Mouse (Mus musculus) layer of hippocampus, adult 8-10 months (tissue): ENCODE measurements around the gene Scyl1. TPM values are rescaled to one million over a fixed set of nuclear protein-coding genes. Genes with fewer than 3 reads are reported as not detected.
"Not testable (repeated sequence)": the region's sequence is repeated elsewhere in the genome, so short reads cannot be mapped to it uniquely, and the experiment has no call there.

Experiments used
- DNase-seq, 2 experiments: peaks; one replicate each; pipeline ENCODE4 v3.0.0; 2022; ENCODE audit warnings: low spot score in 2 of 2
- total RNA-seq, 4 experiments: library from RNA; stranded (reverse); gene quantifications; 2 replicates each; pipeline ENCODE4 v1.2.4; 2022

Scyl1 gene
- total RNA-seq, 4 experiments from 2014 or later: 77.7 to 94.4 (median 88.1) TPM

DNA sequence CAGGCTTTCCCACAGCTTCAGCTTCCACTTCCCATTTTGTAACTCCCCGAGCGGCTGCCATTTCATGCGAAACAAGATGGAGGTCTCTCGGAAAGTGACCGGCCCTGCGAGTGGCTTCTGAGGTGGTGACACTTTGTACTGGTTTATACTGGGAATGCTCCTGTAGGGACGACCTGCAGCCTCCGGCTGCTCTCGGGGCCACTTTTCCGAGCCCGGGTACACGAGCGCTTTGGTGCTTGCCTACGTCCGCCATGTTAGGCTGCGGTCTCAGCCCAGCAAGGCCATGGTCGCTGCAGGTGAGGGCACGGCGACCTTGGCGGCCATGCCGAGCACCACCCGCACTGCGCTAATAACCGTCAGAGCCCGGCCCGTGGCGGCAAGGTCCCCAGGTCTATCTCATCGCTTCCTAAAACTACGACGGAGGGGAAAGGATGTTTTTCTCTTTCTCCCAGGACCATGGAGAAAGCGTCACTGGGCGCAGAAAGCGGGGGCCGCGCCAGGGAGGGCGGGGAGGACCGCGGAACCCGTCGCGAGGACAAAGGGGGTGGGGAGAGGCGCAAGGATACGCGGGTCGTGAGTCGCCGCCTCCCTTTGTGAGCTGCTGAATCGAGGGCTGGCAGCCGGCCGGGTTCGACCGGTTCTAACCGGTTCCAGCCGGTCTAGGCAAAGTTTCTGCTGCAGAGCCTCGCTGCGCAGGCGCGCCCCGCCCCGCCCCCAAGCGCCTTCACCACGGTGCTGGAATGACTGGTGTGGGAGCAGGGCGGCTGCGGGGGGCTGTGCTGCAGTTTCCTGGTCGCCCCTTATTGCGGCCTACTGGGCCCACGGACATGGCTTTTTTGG is 32.0 kb upstream of the Scyl1 start:
- DNase-seq: peak; percentile 96 to 100

DNA sequence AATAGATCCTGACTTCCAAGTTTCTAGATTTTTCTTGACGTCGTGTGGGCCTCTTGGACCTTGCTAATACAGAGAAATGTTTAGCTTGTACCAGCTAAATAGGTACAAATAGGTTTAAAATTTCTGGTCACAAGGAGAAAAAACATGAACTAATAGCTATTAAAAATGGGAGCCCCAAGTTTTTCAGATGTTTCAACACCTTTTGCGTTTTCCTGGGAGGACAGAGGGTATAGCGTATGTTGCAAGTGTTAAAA is 31.5 kb upstream of the Scyl1 start:
- no peak for DNase-seq

DNA sequence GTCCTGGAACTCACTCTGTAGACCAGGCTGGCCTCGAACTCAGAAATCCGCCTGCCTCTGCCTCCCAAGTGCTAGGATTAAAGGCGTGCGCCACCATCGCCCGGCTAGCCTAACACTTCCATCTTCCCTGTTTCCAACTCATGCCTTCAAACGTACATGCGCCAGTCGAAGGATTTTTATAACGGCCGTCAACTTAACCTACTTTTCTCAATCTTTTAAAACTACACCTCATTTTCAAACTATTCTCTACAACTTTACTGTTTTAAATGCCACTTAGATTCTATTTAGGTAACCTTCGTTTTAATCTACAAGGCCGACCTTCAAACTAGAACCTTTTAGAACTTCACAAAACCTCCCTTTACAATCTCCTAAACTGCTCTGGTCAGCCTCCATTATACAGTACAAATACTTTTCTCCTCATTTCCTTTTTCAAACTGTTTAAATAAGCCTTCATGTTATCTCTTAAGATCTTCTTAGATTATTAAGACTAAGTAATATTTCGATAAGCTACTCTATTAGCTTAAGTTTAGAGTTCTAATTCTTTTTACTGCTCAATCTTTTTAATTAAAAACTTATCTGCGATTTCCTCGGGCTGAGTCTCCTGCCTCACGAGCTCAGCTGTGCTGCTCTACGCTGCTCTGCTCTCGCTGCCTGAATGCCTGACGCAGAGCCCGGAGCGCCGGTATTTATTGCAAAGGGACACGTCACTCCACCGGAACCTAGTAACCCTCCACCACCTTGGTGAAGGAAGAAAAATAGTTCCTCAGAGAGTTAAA is 31.0 kb upstream of the Scyl1 start:
- DNase-seq: peak; percentile 91 to 98

DNA sequence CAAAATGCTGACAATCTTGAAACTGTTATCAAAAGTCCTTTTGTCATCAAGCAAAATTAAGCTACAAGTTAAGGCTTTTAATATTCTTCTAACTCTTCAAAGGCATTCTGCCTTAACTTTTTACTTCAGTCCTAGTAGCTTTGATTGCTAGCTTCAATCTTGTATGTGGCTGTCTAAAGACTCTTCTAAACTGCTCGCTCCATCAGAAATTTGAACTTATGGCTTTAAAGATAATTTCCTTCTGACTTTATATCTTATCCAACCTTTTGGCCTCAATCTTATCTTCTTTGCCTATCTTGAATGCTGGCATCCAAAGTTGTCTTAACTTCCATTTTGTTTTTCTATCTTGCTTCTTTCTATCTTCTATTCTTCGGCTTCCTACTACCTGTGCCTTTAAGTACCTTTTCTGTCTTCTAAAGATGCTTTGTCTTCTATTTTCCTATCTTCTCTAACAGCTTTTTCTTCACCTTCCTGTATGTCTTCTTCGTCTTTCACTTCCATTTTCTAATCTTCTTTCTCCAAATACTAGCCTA is 30.3 kb upstream of the Scyl1 start:
- no peak for DNase-seq

DNA sequence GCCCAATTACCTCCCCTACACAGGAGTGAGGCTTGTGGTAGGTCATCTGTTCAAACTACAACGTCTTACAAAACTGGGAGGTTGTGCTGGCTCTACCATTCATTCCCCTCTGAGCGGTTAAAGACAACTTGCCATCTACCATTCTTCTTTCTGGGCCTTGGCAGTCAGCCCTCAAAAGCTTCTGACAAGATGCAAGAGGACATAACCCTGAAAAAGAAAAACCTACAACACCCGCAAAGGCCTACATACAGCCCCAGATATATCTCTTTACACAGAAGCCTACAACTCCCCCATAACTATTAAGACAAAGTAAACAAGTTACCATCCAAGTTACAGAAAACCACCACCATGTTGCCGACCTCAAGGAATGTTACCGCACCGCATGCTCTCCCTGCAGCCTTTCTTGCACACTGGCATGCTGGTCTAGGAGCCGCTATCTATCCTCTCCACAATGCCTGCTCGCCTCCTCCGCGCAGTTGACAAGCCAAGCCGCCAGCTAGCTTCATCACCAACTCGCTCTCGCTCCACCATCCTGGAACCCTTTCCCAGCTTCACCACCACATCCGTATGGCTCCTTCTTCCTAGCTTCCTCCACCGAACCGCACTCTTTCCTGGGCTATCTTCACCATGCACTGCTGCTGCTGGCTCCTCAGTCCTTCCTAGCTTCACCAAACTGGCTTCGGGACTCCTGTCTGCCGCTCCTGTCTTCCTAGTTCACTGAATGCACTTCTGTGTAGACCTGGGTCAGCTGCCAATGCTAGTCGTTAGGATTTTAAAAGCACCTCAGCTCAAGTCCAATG is 29.6 kb upstream of the Scyl1 start:
- DNase-seq: no peak

DNA sequence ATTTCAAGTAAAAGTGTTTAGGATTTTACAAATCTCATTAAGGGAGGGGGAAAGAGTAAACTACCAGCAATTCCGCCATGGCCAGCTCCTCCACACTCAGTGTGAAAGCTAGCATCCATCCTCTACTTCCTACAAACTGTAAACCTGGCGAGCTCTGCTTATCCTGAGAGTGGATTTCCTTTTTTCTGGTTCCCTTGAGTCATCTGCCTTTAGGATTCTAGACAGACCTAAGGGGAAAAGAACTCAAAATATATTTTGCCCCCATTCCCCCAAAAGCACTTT is 29.1 kb upstream of the Scyl1 start:
- DNase-seq: no peak

DNA sequence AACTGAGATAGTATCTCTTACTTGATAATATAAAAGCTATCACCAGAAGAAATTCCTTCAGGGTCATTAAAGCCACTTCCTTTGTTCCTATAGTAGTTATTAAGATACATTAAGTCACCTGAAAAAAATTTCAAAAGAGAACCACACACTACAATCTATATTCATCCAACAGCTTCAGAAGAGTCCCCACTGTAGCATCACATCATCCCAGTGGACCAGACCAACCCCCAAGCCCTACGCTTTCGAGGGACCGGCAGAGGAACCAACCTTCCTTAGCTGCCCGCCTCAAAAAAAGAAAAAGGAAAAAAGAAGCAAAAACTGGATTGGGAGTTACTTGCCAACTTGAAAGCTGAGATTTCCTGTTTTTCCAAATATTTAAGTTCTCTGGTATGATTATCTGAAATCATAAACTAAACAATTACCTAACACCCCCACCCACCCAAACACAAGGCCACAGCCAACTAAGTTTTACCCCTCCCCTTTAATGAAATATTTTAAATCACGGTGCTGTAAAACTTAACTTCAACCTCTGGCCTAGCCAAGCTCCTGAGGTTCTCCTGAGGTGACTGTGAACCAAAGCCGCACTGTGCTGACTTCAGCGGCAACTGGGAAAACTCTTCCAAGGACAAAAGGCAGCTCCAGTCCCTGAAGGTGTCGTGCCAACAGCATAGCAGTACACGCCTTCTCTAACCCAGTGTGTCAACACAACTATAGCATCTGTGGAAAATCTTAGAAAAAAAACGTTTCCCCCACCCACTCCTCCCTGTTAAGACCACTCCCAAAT is 28.5 kb upstream of the Scyl1 start:
- no peak for DNase-seq

DNA sequence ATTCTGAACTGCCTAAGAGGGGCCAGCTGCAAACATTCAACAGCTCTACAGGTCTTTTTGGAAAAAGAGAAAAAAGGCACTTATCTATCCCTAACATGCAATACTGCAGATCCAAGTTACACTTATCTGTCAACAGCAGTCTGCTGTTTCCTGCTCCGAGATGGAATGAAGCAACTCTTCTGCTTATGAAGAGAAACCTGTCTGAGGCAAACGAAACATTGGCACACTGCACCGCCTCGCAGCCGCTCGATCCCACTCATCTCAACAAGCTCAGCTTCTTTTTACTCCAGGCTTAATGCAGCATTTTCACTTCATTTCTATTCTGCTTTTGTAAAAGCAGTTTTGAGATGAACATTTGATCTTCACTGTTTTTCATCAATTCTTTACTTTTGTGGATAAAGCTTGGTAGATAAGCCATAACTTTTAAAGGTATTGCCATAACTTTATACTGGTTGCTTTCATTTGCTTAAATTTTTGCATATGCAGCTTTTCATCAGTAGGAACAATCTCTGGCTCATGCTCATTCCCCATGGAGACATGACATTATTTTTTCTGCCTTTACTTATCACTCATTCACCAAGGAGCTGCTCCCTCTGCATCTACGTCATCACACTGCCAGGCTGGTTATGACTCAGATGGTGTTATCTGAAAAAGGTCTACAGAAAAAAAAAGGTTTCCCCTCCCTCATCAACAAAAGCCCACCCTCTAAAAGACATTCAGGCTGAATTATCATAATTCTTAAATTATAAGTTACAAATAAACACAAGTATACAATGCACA is 27.7 kb upstream of the Scyl1 start:
- no peak for DNase-seq

DNA sequence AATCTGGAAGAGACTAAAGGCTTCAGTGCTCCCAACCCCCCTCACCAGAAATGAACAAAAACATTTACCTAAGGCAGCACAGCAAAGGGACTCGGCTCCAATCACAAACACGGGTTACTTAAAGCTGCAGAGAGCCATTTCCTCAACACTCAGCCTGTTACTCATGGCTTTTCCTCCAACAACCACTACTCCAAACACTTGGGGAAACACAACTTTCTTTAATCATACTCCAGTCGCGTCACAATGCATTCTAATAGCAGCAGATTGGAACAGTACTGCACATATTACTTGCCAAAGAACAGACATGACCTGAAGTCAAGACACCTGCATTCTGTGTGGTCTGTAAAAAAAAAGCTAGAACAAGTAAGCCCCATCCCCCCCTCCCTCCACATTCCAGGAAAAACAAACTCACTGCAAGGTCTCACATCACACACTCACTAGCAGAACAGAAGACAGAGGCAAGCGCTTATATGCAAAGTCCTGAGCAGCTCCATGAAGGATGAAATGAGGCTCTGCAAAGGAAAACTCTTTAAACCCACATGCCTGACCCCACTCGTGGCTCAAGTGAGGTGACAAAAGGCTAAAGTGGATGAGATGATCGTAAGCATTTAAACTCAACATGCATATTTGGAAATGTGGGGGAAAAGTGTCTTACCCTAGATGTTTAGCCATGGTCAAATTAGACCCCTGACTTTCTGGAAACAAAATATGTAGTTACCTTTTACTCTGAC is 26.3 kb upstream of the Scyl1 start:
- no peak for DNase-seq

DNA sequence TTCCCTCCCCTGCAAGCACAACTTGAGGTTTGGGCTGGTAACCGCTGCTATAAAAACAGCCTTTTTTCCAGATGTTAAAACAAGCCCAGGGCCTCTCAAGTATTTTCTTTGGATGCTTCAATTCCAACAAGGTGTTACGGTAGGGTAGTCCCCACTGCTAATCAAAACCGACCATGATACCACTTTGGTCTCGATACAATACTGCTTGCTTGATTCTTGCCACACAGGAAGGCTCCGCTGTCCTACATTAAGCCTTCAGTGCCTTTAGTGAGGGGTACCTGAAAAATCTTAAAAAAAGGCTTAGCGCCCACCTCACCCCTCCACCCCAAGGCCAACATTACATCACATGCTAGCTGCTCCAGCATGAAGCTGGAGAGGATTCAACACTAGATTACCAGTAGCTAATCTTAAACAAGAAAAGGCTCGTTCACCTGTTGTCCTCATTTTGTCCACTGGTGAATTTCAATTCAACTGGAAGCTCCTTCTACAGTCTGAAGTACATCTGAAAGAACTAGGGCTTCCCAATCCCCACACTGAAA is 25.4 kb upstream of the Scyl1 start:
- no peak for DNase-seq

DNA sequence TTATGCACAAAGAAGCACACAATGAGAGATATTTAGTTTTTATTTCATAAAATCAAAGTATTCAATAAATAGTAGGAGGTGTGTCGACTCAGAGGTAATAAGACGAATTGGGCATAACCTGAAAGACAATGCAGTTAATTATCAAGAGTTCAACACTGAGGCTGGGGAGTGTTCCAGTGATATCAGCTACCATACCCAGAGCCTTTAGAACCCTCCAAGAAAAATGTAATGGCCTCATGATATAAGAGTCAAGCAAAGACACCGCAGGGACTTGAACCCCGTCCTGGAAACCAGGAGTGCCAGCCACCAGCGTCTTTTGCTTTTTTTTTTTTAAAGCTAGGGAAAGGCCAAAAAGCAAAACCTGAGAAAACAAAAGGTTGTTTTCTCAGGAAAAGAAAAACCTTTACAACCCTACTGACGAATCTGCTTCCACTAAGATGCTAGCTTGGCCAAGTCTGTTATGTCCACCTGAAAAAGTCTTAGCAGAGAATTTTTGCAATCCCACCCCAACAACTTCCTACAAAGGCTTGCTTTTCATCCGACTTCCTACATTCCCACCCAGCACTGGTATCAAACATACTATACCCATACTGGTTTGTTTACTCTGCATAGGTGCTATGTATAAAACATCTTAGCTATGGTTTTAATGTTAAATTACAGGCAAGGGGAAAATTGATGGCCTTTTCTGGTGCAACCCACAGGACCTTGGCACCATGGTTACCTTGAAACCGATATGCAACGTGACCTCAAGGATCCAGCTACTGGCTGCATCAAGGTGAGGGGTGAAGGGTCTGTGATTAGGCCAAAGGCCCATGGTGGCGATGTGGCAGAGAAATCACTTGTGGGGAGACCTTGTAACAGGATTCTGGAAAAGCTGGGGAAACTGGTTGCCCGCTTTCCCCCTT is 24.7 kb upstream of the Scyl1 start:
- DNase-seq: no peak

DNA sequence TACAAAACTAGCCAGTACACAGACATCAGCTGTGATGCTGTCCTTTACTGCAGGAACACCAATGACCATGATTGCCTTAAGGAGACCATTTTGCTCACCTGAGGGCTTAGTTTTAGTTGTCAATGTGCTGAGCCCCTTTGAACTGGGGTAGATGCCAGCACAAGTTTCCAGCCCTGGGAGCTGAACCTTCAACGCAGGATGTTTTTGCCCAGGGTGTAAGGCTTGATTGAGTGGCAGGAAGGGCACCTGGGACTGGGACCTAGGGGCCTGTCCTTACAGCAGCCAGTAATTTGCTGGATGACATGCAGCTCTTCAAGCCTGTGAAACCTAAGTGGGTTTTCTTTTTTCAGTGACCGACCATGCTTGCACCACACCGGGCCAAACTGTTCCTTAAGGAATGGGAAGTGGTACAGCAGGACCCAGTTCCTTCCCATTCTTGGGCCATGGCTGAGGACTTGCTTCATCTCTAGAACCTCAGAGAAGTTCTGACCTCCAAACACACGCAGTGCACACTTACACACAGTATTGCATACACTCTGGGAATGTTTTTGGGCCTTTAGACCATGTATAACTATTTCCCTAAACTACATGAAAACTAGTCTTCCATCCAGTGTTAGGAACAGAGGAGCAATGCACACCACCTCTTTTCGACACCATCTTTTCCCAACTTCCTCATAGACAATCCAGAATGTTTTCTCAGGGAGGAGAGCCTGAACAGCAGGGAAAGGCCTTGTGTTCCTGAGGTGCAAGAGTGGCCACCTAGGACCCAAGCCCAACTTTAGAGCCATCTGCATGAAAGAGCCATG is 23.8 kb upstream of the Scyl1 start:
- DNase-seq: no peak

DNA sequence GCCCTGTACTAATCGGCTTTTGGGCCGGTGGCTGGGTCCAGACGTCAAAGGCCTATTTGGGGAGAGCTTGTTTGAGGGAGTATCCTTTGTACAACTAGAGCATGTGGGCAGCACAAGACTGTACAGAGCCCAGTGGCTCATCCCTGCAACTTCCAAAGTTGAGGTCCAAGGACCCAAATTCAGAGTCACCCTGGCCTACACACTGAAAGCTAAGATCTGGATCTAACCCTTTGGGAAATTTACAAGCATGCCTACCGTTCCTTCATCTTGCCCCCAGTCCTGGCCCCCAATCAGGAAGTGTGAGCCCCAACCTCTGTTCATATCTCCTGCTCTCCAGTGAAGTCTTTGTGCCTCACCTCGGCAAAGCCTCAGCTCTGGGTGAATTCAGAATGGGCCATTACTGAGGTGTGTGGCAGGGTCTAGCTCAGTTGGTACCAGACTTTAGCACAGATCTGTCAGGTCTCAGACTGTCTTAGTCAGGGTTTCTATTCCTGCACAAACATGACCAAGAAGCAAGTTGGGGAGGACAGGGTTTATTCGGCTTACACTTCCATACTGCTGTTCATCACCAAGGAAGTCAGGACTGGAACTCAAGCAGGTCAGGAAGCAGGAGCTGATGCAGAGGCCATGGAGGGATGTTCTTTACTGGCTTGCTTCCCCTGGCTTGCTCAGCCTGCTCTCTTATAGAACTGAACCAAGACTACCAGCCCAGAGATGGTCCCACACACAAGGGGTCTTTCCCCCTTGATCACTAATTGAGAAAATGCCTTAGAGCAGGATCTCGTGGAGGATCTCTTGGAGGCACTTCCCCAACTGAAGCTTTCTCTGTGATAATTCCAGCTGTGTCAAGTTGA is 22.9 kb upstream of the Scyl1 start:
- not testable (repeated sequence) for DNase-seq

DNA sequence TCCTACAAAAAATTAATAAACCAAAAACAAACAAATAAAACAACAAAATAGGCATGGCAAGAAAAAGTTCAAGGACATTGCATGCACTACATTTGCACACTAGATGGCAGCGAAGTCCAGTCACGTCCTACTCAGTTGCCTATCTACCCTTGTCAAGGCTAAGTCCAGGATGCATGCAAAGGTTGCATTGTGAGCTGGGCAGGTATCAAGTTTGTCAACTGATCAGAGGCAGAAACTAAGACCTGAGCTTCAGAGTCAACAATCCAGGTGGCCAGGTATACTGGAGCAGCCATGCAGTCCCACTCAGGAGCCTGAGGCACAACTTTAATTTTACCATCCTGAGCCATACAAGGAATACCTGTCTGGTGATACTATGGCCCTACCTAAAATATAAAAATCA is 21.9 kb upstream of the Scyl1 start:
- DNase-seq: peak in 1 of 2 experiments; percentile 62

DNA sequence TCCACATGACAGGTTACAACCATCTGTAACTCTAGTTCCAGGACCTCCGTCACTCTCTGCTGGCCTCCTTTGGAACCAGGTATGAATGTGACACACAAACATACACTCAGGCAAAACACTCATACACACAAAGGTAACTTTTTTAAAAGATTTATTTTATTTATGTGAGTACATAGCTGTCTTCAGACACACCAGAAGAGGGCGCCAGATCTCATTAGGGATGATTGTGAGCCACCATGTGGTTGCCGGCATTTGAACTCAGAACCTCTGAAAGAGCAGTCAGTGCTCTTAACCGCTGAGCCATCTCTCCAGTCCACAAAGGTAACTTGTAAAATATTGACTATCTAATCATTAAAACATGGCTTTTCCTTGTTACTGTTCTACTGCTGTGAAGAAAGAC is 20.1 kb upstream of the Scyl1 start:
- no peak for DNase-seq

DNA sequence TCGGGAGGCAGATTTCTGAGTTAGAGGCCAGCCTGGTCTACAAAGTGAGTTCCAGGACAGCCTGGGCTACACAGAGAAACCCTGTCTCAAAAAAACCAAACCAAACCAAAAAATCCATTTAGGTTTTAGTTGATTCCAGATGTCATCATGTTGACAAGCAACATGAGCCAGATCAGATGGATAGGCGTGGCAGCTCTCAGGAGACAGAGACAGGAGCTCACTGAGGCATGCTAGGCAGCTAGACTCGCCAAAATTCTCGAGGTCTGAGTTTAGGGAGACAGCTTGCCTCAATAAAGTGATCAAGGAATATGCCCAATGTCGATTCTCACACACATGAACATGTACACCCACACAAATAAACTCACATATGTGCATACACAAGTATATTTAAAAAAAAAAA is 17.8 kb upstream of the Scyl1 start:
- no peak for DNase-seq

DNA sequence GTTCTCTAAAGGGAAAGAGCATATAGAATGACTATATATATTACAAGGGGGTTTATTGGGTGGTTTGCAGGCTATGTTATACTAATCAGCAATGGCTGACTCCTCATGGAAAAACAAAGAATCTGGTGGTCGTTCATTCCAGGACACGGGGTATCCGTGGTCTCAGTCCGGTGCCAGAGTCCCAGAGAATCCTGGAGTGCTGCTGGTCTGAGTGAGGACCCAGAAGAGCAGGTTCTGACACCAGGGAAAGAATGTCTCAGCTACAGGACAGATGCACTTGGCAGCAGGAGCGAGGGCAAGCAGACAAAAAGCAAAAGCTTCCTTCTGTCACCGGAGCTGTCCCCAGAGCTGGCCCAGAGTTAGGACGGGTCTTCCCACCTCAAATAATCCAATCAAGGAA is 17.4 kb upstream of the Scyl1 start:
- no peak for DNase-seq
